Mouse (Mus musculus): ENCODE measurements around the gene Nmt1. TPM values are rescaled to one million over a fixed set of nuclear protein-coding genes. Genes with fewer than 3 reads are reported as not detected.

Gene Nmt1
- polyA plus RNA-seq, 1 experiment = 58.8 TPM

- WGBS = 88% methylated on average over 7 of the region's 7 CpGs
- DNase-seq = no peak
- Histone ChIP-seq H3K4me1 (ENCODE audit: control insufficient read depth, insufficient read depth, low read length) (no peaks in the 10 kb centered on the region), H3K27ac (ENCODE audit: insufficient read depth, low read length) (no peak overlapping the region), H3K27me3 (ENCODE audit: control insufficient read depth, insufficient read depth, low read length) (no peaks in the 10 kb centered on the region), H3K4me3 (replicated peaks; ENCODE audit: insufficient read depth, low read depth, low read length) (no peak overlapping the region)
- no peak for TF ChIP-seq CTCF (IDR thresholded peaks at IDR 0.05; ENCODE audit: borderline replicate concordance, insufficient read depth, low read depth, low read length)
- no peak for TF ChIP-seq POLR2A (IDR thresholded peaks at IDR 0.05; ENCODE audit: borderline replicate concordance, insufficient read depth, low read length)
These were observed 21.5 kb upstream of the Nmt1 start for GRCm38 (mm10) chr11:103006286-103007000.

DNA sequence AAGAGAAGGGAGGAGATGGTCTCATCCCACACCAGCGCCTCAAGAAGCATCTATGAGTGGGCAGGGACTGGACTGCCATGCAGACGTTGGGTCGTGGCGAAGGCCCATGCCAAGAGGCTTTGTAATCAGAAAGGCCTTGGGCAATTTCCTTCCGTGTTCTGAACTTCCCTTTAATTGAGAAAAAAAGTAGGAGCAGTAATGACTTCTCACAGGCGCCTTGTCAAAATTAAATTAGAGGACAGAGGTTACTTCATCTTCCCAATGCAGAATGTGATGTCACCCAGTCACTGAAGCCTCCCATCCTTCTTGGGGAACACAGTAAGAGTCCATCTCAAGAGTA lies 21.0 kb upstream of the Nmt1 start:
- Histone ChIP-seq H3K4me1 (ENCODE audit: control insufficient read depth, insufficient read depth, low read length) (no peaks in the 10 kb centered on the region), H3K27me3 (ENCODE audit: control insufficient read depth, insufficient read depth, low read length) (no peaks in the 10 kb centered on the region), H3K4me3 (replicated peaks; ENCODE audit: insufficient read depth, low read depth, low read length) (no peak overlapping the region), H3K27ac (ENCODE audit: insufficient read depth, low read length) (no peak overlapping the region)
- DNase-seq = no peak
- 76% methylated on average over 6 of the region's 6 CpGs for WGBS
- TF ChIP-seq POLR2A (IDR thresholded peaks at IDR 0.05; ENCODE audit: borderline replicate concordance, insufficient read depth, low read length) = no peak
- TF ChIP-seq CTCF (IDR thresholded peaks at IDR 0.05; ENCODE audit: borderline replicate concordance, insufficient read depth, low read depth, low read length) = no peak

DNA sequence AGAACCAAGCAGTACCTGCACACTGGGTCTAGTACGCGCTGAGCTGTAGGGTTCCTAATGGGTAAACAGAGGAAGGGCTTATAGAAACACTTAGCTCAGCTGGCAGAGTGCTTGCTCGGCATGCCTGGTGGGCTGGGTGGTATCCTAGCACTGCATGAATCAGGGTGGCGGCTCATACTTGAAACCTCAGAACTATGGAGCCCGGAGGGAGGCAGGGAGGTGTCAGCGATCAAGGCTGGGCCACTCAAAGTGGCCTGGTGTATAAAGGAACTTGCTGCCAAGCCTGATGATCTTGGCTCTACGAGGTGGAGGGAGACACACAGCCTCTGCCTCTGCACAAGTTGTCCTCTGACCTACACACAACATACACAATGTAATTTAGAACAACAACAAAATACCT lies 19.4 kb upstream of the Nmt1 start:
- H3K27ac ChIP-seq (ENCODE audit: insufficient read depth, low read length) = no peak overlapping the region
- no peak for DNase-seq
- no peak for TF ChIP-seq POLR2A (IDR thresholded peaks at IDR 0.05; ENCODE audit: borderline replicate concordance, insufficient read depth, low read length)
- TF ChIP-seq CTCF (IDR thresholded peaks at IDR 0.05; ENCODE audit: borderline replicate concordance, insufficient read depth, low read depth, low read length) = no peak
- no peaks in the 10 kb centered on the region for H3K4me1 ChIP-seq (ENCODE audit: control insufficient read depth, insufficient read depth, low read length)
- H3K4me3 ChIP-seq (replicated peaks; ENCODE audit: insufficient read depth, low read depth, low read length) = no peak overlapping the region
- 70% methylated on average over 7 of the region's 7 CpGs for WGBS
- no peaks in the 10 kb centered on the region for H3K27me3 ChIP-seq (ENCODE audit: control insufficient read depth, insufficient read depth, low read length)

DNA sequence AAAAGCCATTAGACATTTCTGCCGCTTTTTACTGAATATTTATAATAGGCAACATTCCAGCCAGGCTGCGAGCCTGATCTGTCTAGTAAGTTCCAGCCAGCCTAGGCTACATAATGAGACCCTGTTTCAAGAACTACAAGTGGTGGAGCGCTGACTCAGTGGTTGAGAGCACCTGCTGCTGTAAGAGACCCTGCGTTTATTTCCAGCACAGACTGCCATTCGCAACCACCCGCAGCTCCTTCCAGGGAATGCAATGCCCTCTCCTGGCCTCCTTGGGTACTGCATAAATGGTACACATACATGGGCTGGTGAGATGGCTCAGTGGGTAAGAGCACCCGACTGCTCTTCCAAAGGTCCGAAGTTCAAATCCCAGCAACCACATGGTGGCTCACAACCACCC lies 18.8 kb upstream of the Nmt1 start:
- 88% methylated on average over 8 of the region's 8 CpGs for WGBS
- no peak overlapping the region for H3K4me3 ChIP-seq (replicated peaks; ENCODE audit: insufficient read depth, low read depth, low read length)
- no peaks in the 10 kb centered on the region for H3K27me3 ChIP-seq (ENCODE audit: control insufficient read depth, insufficient read depth, low read length)
- no peak for DNase-seq
- TF ChIP-seq CTCF (IDR thresholded peaks at IDR 0.05; ENCODE audit: borderline replicate concordance, insufficient read depth, low read depth, low read length) = peak; percentile 11; the same call in 1 of the 2 replicates
- no peak for TF ChIP-seq POLR2A (IDR thresholded peaks at IDR 0.05; ENCODE audit: borderline replicate concordance, insufficient read depth, low read length)
- no peak overlapping the region for H3K27ac ChIP-seq (ENCODE audit: insufficient read depth, low read length)
- no peaks in the 10 kb centered on the region for H3K4me1 ChIP-seq (ENCODE audit: control insufficient read depth, insufficient read depth, low read length)

GRCm38 (mm10) chr11:103010454-103011205 lies 17.4 kb upstream of the Nmt1 start:
- Histone ChIP-seq H3K4me3 (replicated peaks; ENCODE audit: insufficient read depth, low read depth, low read length) (no peak overlapping the region), H3K4me1 (ENCODE audit: control insufficient read depth, insufficient read depth, low read length) (peaks cover 3% of the 10 kb centered on the region; the same call in 1 of the 2 replicates), H3K27me3 (ENCODE audit: control insufficient read depth, insufficient read depth, low read length) (no peaks in the 10 kb centered on the region), H3K27ac (ENCODE audit: insufficient read depth, low read length) (no peak overlapping the region)
- TF ChIP-seq CTCF (IDR thresholded peaks at IDR 0.05; ENCODE audit: borderline replicate concordance, insufficient read depth, low read depth, low read length) = no peak
- no peak for TF ChIP-seq POLR2A (IDR thresholded peaks at IDR 0.05; ENCODE audit: borderline replicate concordance, insufficient read depth, low read length)
- 84% methylated on average over 13 of the region's 13 CpGs for WGBS
- no peak for DNase-seq

- no peak for TF ChIP-seq POLR2A (IDR thresholded peaks at IDR 0.05; ENCODE audit: borderline replicate concordance, insufficient read depth, low read length)
- TF ChIP-seq CTCF (IDR thresholded peaks at IDR 0.05; ENCODE audit: borderline replicate concordance, insufficient read depth, low read depth, low read length) = no peak
- H3K4me3 ChIP-seq (replicated peaks; ENCODE audit: insufficient read depth, low read depth, low read length) = no peak overlapping the region
- 85% methylated on average over 2 of the region's 2 CpGs for WGBS
- no peak for DNase-seq
- H3K4me1 ChIP-seq (ENCODE audit: control insufficient read depth, insufficient read depth, low read length) = peaks cover 6% of the 10 kb centered on the region
- H3K27ac ChIP-seq (ENCODE audit: insufficient read depth, low read length) = no peak overlapping the region
- H3K27me3 ChIP-seq (ENCODE audit: control insufficient read depth, insufficient read depth, low read length) = no peaks in the 10 kb centered on the region
These were observed 16.8 kb upstream of the Nmt1 start for GRCm38 (mm10) chr11:103011206-103011497.

- H3K4me3 ChIP-seq (replicated peaks; ENCODE audit: insufficient read depth, low read depth, low read length) = peak overlapping the region; percentile 59
- no peak for TF ChIP-seq CTCF (IDR thresholded peaks at IDR 0.05; ENCODE audit: borderline replicate concordance, insufficient read depth, low read depth, low read length)
- H3K27me3 ChIP-seq (ENCODE audit: control insufficient read depth, insufficient read depth, low read length) = no peaks in the 10 kb centered on the region
- WGBS = 36% methylated on average over 27 of the region's 27 CpGs
- DNase-seq = no peak
- H3K4me1 ChIP-seq (ENCODE audit: control insufficient read depth, insufficient read depth, low read length) = peaks cover 6% of the 10 kb centered on the region
- peak overlapping the region; percentile 51; the same call in 1 of the 2 replicates for H3K27ac ChIP-seq (ENCODE audit: insufficient read depth, low read length)
These were observed 11.8 kb upstream of the Nmt1 start for GRCm38 (mm10) chr11:103015881-103016825.

All from cerebellum, adult 2 months (tissue).